Mouse (Mus musculus) layer of hippocampus, adult 2 months (tissue): ENCODE results near the gene Usp51. TPM values are rescaled to one million over a fixed set of nuclear protein-coding genes. Genes with fewer than 3 reads are reported as not detected.
"Not testable (repeated sequence)": the region's sequence is repeated elsewhere in the genome, so short reads cannot be mapped to it uniquely, and the experiment has no call there.

ENCODE experiments used
- DNase-seq, 2 experiments: peaks; one replicate each; pipeline ENCODE4 v3.0.0; 2022; ENCODE audit warnings: low spot score in 2 of 2
- H3K27ac ChIP-seq: fragments of 200-600 bp; 2 replicates; pipeline ENCODE4 v1.8.1; 2022
- H3K4me3 ChIP-seq: fragments of 200-600 bp; 2 replicates; pipeline ENCODE4 v1.8.1; 2022; ENCODE audit warnings: mild to moderate bottlenecking
- CTCF ChIP-seq: fragments of 200-600 bp; conservative IDR thresholded peaks from 2 replicates; pipeline ENCODE4 v1.8.1; 2022; ENCODE audit warnings: antibody characterized with exemption, mild to moderate bottlenecking, moderate library complexity
- total RNA-seq, 2 experiments: library from RNA; stranded (reverse); gene quantifications; 2 replicates each; pipeline ENCODE4 v1.2.3; 2021

Usp51 gene
- total RNA-seq, 2 experiments from 2014 or later = 2.5 to 2.7 TPM

- Histone ChIP-seq H3K27ac (peak within 1 kb of the TSS; percentile 92), H3K4me3 (peak within 1 kb of the TSS; percentile 67)
- DNase-seq = peak; percentile 76 to 84
- TF ChIP-seq CTCF = peak; percentile 41
These were observed 31.1 kb downstream of the Usp51 start, which contains the start of gene Mageh1 for GRCm38 (mm10) chrX:153037087-153037971. Gene Mageh1, minus strand, starts transcription at chrX:153037575.

- DNase-seq = not testable (repeated sequence)
- Histone ChIP-seq H3K4me3 (peak overlapping the region; percentile 67), H3K27ac (peak overlapping the region; percentile 92)
These were observed 31.9 kb downstream of the Usp51 start for GRCm38 (mm10) chrX:153037972-153038744.

Other genes starting within 250 kb of the Usp51 start
- 10 to 100 TPM; 87.6 to 92.2 TPM for gene Shroom2, start 237.0 kb upstream of the Usp51 start, total RNA-seq
- gene Gpr143, start 224.5 kb upstream of the Usp51 start, total RNA-seq = under 1 TPM in 1 of 2 experiments, not detected in 1; 0.54 TPM
- gene Mageh1, start 31.1 kb downstream of the Usp51 start, total RNA-seq = 10 to 100 TPM; 53.2 to 53.6 TPM
- under 1 TPM; 0.51 to 0.74 TPM for gene Foxr2, start 112.3 kb downstream of the Usp51 start, total RNA-seq
- gene Rragb, start 133.5 kb downstream of the Usp51 start, total RNA-seq = 10 to 100 TPM; 95.5 to 96.5 TPM
- 1 to 10 TPM; 3.5 to 3.8 TPM for gene Klf8, start 231.0 kb downstream of the Usp51 start, total RNA-seq